Mouse (Mus musculus) embryonic facial prominence, embryonic 15.5 days (tissue): ENCODE measurements around the gene Lrguk. TPM values are rescaled to one million over a fixed set of nuclear protein-coding genes. Genes with fewer than 3 reads are reported as not detected.
A peak's percentile ranks its signal among the peaks of the same experiment; 100 is the strongest.

Experiments used
- ATAC-seq: fragments of 200-750 bp; cut with Nextera tagmentation; 2 replicates; pipeline ENCODE4 v1.8.0; 2017; ENCODE audit warnings: low read depth, moderate TSS enrichment; ENCODE audit not compliant: insufficient number of reproducible peaks, low FRiP score, low TSS enrichment
- H3K27ac ChIP-seq: fragments of 300-500 bp; sonication (generic); replicated peaks from 2 replicates; pipeline ENCODE4 v1.5.1; 2015; ENCODE audit warnings: mild to moderate bottlenecking, inconsistent platforms
- H3K27me3 ChIP-seq: fragments of 300-500 bp; sonication (generic); 2 replicates; pipeline ENCODE4 v1.6.1; 2015; ENCODE audit warnings: inconsistent platforms
- H3K36me3 ChIP-seq: fragments of 300-500 bp; sonication (generic); 2 replicates; pipeline ENCODE4 v1.6.1; 2015; ENCODE audit warnings: mild to moderate bottlenecking, inconsistent platforms
- H3K4me1 ChIP-seq: fragments of 300-500 bp; sonication (generic); 2 replicates; pipeline ENCODE4 v1.6.1; 2015; ENCODE audit warnings: inconsistent platforms
- H3K4me2 ChIP-seq: fragments of 300-500 bp; sonication (generic); replicated peaks from 2 replicates; pipeline ENCODE4 v1.6.1; 2015; ENCODE audit warnings: mild to moderate bottlenecking, inconsistent platforms
- H3K4me3 ChIP-seq: fragments of 300-500 bp; sonication (generic); replicated peaks from 2 replicates; pipeline ENCODE4 v1.5.1; 2015; ENCODE audit warnings: mild to moderate bottlenecking, inconsistent platforms
- H3K9ac ChIP-seq: fragments of 300-500 bp; sonication (generic); 2 replicates; pipeline ENCODE4 v1.6.1; 2015; ENCODE audit warnings: inconsistent platforms
- H3K9me3 ChIP-seq: fragments of 300-500 bp; sonication (generic); replicated peaks from 2 replicates; pipeline ENCODE4 v1.6.1; 2016; ENCODE audit warnings: inconsistent platforms
- WGBS: fragments of 180-500 bp; shearing (Covaris S2); methylation state at CpG from one replicate; pipeline ENCODE4 v1.1.7; 2015; 5-methylcytosine and 5-hydroxymethylcytosine counted together
- polyA plus RNA-seq: library from polyadenylated mRNA; unstranded; fragments of >200 nt; fragmentation: Nextera tagmentation; extraction: Ambion mirVana; gene quantifications from 2 replicates; pipeline ENCODE4 v1.2.1, GENCODE M21; 2015

The Lrguk gene
- polyA plus RNA-seq, 1 experiment from 2014 or later = 3.3 TPM

GRCm38 (mm10) chr6:34034096-34034495 lies 4.8 kb downstream of the Lrguk start:
- ATAC-seq = no peak

GRCm38 (mm10) chr6:34034577-34035461 lies 5.6 kb downstream of the Lrguk start:
- peaks cover 13% of the 10 kb centered on the region; the same call in 1 of the 2 replicates for H3K4me1 ChIP-seq
- ATAC-seq = no peak
- no peaks in the 10 kb centered on the region for H3K27me3 ChIP-seq
- no peak overlapping the region for H3K4me2 ChIP-seq
- H3K36me3 ChIP-seq = no peaks in the 10 kb centered on the region
- 23% methylated on average over 15 of the region's 15 CpGs for WGBS
- no peaks in the 10 kb centered on the region for H3K9me3 ChIP-seq
- H3K9ac ChIP-seq = no peak overlapping the region
- H3K27ac ChIP-seq = no peak overlapping the region
- no peak overlapping the region for H3K4me3 ChIP-seq

More at GRCm38 (mm10) chr6:34034096-34034495, 4.8 kb downstream of the Lrguk start:
- Histone ChIP-seq H3K4me1 (peaks cover 16% of the 10 kb centered on the region; the same call in 1 of the 2 replicates), H3K4me2 (no peak overlapping the region), H3K9ac (no peak overlapping the region), H3K27me3 (no peaks in the 10 kb centered on the region), H3K9me3 (no peaks in the 10 kb centered on the region), H3K27ac (no peak overlapping the region), H3K36me3 (no peaks in the 10 kb centered on the region), H3K4me3 (no peak overlapping the region)
- 43% methylated on average over 3 of the region's 3 CpGs for WGBS

GRCm38 (mm10) chr6:34040624-34041235 lies 11.5 kb downstream of the Lrguk start:
- no peak overlapping the region for H3K4me3 ChIP-seq
- no peaks in the 10 kb centered on the region for H3K27me3 ChIP-seq
- no peak overlapping the region for H3K9ac ChIP-seq
- H3K36me3 ChIP-seq = no peaks in the 10 kb centered on the region
- no peaks in the 10 kb centered on the region for H3K9me3 ChIP-seq
- 41% methylated on average over 12 of the region's 12 CpGs for WGBS
- H3K4me2 ChIP-seq = no peak overlapping the region
- H3K27ac ChIP-seq = no peak overlapping the region
- 0 out of 2 replicates have a peak, but pooled peaks have one; percentile 51 for ATAC-seq
- no peaks in the 10 kb centered on the region for H3K4me1 ChIP-seq

- Histone ChIP-seq H3K27ac (no peak overlapping the region), H3K4me1 (no peaks in the 10 kb centered on the region), H3K4me2 (no peak overlapping the region), H3K4me3 (no peak overlapping the region), H3K27me3 (no peaks in the 10 kb centered on the region), H3K9me3 (no peaks in the 10 kb centered on the region), H3K9ac (no peak overlapping the region), H3K36me3 (no peaks in the 10 kb centered on the region)
- ATAC-seq = no peak
- 81% methylated on average over 11 of the region's 11 CpGs for WGBS
Measured at GRCm38 (mm10) chr6:34041589-34042280, 12.5 kb downstream of the Lrguk start.

DNA sequence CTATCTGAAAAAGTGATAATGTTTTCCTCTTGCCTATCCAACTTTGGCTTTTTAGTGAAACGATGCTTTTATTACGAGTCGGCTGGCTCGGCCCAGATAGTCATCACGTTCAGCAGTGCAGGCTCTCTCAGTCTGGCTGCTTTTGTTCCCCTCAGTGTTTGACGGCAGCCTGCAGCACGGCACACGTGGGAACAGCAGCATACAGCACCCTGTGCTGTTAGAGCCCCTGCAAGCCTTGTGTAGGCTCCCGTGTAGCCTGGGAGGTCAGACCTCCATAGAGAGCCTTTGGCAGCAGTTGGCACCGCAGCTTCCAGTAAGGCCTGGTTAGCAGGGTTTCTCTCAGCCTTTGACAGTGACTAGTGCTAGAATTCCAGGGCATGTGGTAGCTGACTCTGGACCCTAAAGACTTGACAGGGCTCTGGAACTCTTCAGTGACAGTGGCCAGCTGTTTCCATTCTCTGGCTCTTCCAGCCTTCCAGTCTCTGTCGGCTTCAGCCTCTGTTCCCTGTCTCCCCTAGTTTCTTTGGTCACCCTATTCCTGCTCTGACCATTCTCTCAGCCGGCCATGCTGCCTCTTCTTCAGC lies 15.1 kb downstream of the Lrguk start:
- H3K27ac ChIP-seq = no peak overlapping the region

GRCm38 (mm10) chr6:34044846-34045540 lies 15.7 kb downstream of the Lrguk start:
- 79% methylated on average over 9 of the region's 9 CpGs for WGBS
- no peak overlapping the region for H3K27ac ChIP-seq

More for the DNA sequence above, 15.1 kb downstream of the Lrguk start:
- Histone ChIP-seq H3K27me3 (no peaks in the 10 kb centered on the region), H3K4me1 (no peaks in the 10 kb centered on the region), H3K36me3 (no peaks in the 10 kb centered on the region), H3K4me2 (no peak overlapping the region), H3K9me3 (no peaks in the 10 kb centered on the region), H3K9ac (no peak overlapping the region), H3K4me3 (no peak overlapping the region)
- no peak for ATAC-seq
- 77% methylated on average over 12 of the region's 12 CpGs for WGBS

DNA sequence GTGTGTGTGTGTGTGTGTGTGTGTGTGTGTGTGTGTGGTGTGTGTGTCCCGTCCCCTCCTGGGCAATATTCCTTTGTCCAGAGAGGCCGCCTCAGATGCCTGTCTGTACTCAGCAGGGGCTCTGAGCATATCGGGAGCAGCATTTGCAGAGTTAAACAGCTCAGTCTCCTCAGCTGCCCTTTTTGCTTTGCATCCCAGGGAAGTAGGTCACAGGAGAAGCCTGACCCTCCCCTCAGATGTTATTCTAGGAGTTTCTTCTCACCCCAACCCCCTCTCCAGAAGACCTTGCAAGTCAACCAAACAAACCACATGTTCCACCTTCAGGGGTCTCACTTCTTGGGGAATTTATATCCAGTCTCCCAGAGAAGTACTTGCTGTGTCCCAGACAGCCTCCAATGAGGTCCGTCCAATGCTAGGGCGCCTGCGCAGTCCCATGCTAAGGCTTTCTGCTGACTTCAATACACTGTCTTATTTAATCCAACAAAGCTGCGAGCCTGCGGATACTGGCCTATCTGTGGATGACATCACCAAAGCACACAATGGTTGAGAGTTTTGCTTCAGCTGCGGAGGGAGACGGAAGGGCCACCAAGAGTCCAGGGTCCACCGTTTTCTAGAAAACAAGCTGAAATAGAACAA lies 17.4 kb downstream of the Lrguk start:
- ATAC-seq = no peak
- no peak overlapping the region for H3K4me3 ChIP-seq
- H3K36me3 ChIP-seq = no peaks in the 10 kb centered on the region
- H3K9me3 ChIP-seq = no peaks in the 10 kb centered on the region
- H3K27ac ChIP-seq = no peak overlapping the region
- no peak overlapping the region for H3K9ac ChIP-seq
- no peak overlapping the region for H3K4me2 ChIP-seq
- H3K4me1 ChIP-seq = no peaks in the 10 kb centered on the region
- 79% methylated on average over 11 of the region's 11 CpGs for WGBS
- no peaks in the 10 kb centered on the region for H3K27me3 ChIP-seq

More at GRCm38 (mm10) chr6:34044846-34045540, 15.7 kb downstream of the Lrguk start:
- Histone ChIP-seq H3K27me3 (no peaks in the 10 kb centered on the region), H3K9me3 (no peaks in the 10 kb centered on the region), H3K9ac (no peak overlapping the region), H3K4me3 (no peak overlapping the region), H3K4me1 (no peaks in the 10 kb centered on the region), H3K36me3 (no peaks in the 10 kb centered on the region), H3K4me2 (no peak overlapping the region)
- no peak for ATAC-seq

- H3K36me3 ChIP-seq = no peaks in the 10 kb centered on the region
- no peaks in the 10 kb centered on the region for H3K27me3 ChIP-seq
- no peaks in the 10 kb centered on the region for H3K9me3 ChIP-seq
- H3K27ac ChIP-seq = no peak overlapping the region
- 63% methylated on average over 2 of the region's 2 CpGs for WGBS
- no peak overlapping the region for H3K4me2 ChIP-seq
- no peak overlapping the region for H3K4me3 ChIP-seq
- H3K4me1 ChIP-seq = no peaks in the 10 kb centered on the region
- H3K9ac ChIP-seq = no peak overlapping the region
- ATAC-seq = peak; percentile 63
Measured at GRCm38 (mm10) chr6:34049433-34049832, 20.2 kb downstream of the Lrguk start.

GRCm38 (mm10) chr6:34059741-34060140 lies 30.5 kb downstream of the Lrguk start:
- ATAC-seq = no peak
- Histone ChIP-seq H3K27me3 (no peaks in the 10 kb centered on the region), H3K27ac (no peak overlapping the region), H3K4me3 (no peak overlapping the region), H3K9ac (no peak overlapping the region), H3K4me1 (no peaks in the 10 kb centered on the region), H3K9me3 (no peaks in the 10 kb centered on the region), H3K4me2 (no peak overlapping the region), H3K36me3 (no peaks in the 10 kb centered on the region)
- 90% methylated on average over 6 of the region's 6 CpGs for WGBS

- no peak for ATAC-seq
- Histone ChIP-seq H3K9ac (no peak overlapping the region), H3K4me2 (no peak overlapping the region), H3K9me3 (no peaks in the 10 kb centered on the region), H3K36me3 (no peaks in the 10 kb centered on the region), H3K27me3 (no peaks in the 10 kb centered on the region), H3K4me1 (no peaks in the 10 kb centered on the region), H3K27ac (no peak overlapping the region), H3K4me3 (no peak overlapping the region)
- WGBS = 91% methylated on average over 7 of the region's 7 CpGs
Measured at GRCm38 (mm10) chr6:34066790-34067189, 37.5 kb downstream of the Lrguk start.
